Mouse (Mus musculus) neural tube, embryonic 11.5 days (tissue): ENCODE results near the gene Rab43. TPM values are rescaled to one million over a fixed set of nuclear protein-coding genes. Genes with fewer than 3 reads are reported as not detected.
"Not testable (repeated sequence)": the region's sequence is repeated elsewhere in the genome, so short reads cannot be mapped to it uniquely, and the experiment has no call there.

Experiments
- ATAC-seq: fragments of 200-750 bp; cut with Nextera tagmentation; 2 replicates; pipeline ENCODE4 v1.8.0; 2017; ENCODE audit warnings: moderate number of reproducible peaks, mild to moderate bottlenecking, moderate TSS enrichment, moderate library complexity; ENCODE audit not compliant: insufficient read depth, low FRiP score, low TSS enrichment
- DNase-seq: peaks from one replicate; pipeline ENCODE4 v3.0.0-alpha.2; 2015; ENCODE audit warnings: low spot score
- H3K27ac ChIP-seq: fragments of 300-500 bp; sonication (generic); 2 replicates; pipeline ENCODE4 v1.5.1; 2014; ENCODE audit warnings: low read depth, mild to moderate bottlenecking, low read length
- H3K27me3 ChIP-seq: fragments of 300-500 bp; sonication (generic); 2 replicates; pipeline ENCODE4 v1.6.1; 2014; ENCODE audit warnings: mild to moderate bottlenecking, low read length, mixed read lengths; ENCODE audit not compliant: control insufficient read depth, insufficient read depth
- H3K36me3 ChIP-seq: fragments of 300-500 bp; sonication (generic); 2 replicates; pipeline ENCODE4 v1.6.1; 2014; ENCODE audit warnings: mild to moderate bottlenecking, low read length, moderate library complexity, mixed read lengths; ENCODE audit not compliant: control insufficient read depth, insufficient read depth
- H3K4me1 ChIP-seq: fragments of 300-500 bp; sonication (generic); 2 replicates; pipeline ENCODE4 v1.6.1; 2014; ENCODE audit warnings: low read length, mixed read lengths; ENCODE audit not compliant: control insufficient read depth, insufficient read depth
- H3K4me2 ChIP-seq: fragments of 300-500 bp; sonication (generic); 2 replicates; pipeline ENCODE4 v1.6.1; 2014; ENCODE audit warnings: low read depth, mild to moderate bottlenecking, moderate library complexity
- H3K4me3 ChIP-seq: fragments of 300-500 bp; sonication (generic); 2 replicates; pipeline ENCODE4 v1.5.1; 2014; ENCODE audit warnings: low read depth, low read length
- H3K9ac ChIP-seq: fragments of 300-500 bp; sonication (generic); 2 replicates; pipeline ENCODE4 v1.6.1; 2014; ENCODE audit warnings: mild to moderate bottlenecking, low read length
- H3K9me3 ChIP-seq: fragments of 300-500 bp; sonication (generic); 2 replicates; pipeline ENCODE4 v1.6.1; 2016; ENCODE audit warnings: low read length; ENCODE audit not compliant: control insufficient read depth
- WGBS: fragments of 180-500 bp; shearing (Covaris S2); extraction: QIAGEN DNeasy Blood & Tissue Kit; methylation state at CpG from one replicate; pipeline ENCODE4 v1.1.7; 2014; 5-methylcytosine and 5-hydroxymethylcytosine counted together
- polyA plus RNA-seq: library from polyadenylated mRNA; unstranded; fragments of >200 nt; fragmentation: Nextera tagmentation; extraction: Ambion mirVana; gene quantifications from 2 replicates; pipeline ENCODE4 v1.2.1, GENCODE M21; 2014

The Rab43 gene
- polyA plus RNA-seq, 1 experiment from 2014 or later, result 7.9 TPM

DNA sequence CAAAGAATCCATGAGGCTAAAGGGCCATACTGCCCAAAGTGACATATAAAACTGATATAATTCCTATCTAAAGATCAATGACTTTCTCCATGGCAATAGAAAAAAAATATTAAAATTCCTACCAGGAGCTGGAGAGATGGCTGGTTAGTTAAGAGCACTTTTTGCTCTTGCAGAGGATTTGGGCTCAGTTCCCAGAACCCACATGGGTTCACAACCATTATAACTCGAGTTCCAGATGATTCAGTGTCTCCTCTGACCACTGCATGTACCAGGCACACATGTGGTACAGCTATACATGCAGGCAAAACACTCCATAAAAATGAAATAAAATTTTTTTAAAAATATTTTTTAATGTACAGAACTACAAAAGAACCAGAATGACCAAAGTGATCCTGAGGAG lies 37.5 kb downstream of the Rab43 start:
- WGBS, result 37% methylated on average over 1 of the region's 1 CpGs
- H3K4me2 ChIP-seq, result no peak overlapping the region
- no peaks in the 10 kb centered on the region for H3K27me3 ChIP-seq
- ATAC-seq (no peak), DNase-seq (no peak)
- H3K9ac ChIP-seq, result no peak overlapping the region
- H3K4me3 ChIP-seq, result no peak overlapping the region
- no peak overlapping the region for H3K27ac ChIP-seq
- no peaks in the 10 kb centered on the region for H3K36me3 ChIP-seq
- H3K4me1 ChIP-seq, result no peaks in the 10 kb centered on the region
- H3K9me3 ChIP-seq, result no peaks in the 10 kb centered on the region

DNA sequence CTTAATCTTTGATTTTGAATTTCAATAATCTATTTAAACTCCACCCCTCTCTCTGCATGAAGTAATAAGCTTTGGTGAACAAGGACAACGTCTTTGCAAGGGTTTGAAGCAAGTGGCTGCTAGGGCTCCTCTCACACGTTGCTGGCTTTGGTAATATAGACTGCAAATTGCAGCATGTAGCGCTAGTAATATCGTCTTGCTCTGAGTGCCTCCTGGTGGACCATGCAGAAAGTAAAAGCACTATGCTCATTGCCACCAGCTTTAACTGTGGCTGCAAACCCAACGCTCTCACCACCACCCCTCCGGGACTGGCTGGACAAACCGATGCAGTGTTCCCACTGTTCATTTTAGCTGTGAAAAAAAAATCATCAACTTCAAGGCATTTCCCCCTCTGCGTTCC lies 41.3 kb downstream of the Rab43 start:
- H3K9me3 ChIP-seq, result no peaks in the 10 kb centered on the region
- no peak overlapping the region for H3K9ac ChIP-seq
- DNase-seq, result no peak
- no peaks in the 10 kb centered on the region for H3K4me1 ChIP-seq
- no peaks in the 10 kb centered on the region for H3K36me3 ChIP-seq
- no peak for ATAC-seq
- H3K4me3 ChIP-seq, result no peak overlapping the region
- no peaks in the 10 kb centered on the region for H3K27me3 ChIP-seq
- H3K27ac ChIP-seq, result no peak overlapping the region
- WGBS, result 56% methylated on average over 8 of the region's 8 CpGs
- H3K4me2 ChIP-seq, result no peak overlapping the region

DNA sequence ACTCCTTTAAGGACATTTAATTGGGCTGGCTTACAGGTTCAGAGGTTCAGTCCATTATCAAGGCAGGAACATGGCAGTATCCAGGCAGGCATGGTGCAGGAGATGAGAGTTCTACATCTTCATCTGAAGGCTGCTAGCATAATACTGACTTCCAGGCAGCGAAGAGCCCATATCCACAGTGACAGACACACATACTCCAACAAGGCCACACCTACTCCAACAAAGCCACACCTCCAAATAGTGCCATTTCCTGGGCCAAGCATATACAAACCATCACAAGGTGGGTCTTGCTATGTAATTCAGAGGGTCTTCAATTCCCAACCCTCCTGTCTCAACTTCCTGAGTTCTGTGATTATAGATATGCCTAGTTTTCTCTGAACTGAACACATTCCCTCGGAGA lies 47.7 kb downstream of the Rab43 start:
- H3K4me1 ChIP-seq, result not testable (repeated sequence)
- WGBS, result 93% methylated on average over 2 of the region's 2 CpGs

DNA sequence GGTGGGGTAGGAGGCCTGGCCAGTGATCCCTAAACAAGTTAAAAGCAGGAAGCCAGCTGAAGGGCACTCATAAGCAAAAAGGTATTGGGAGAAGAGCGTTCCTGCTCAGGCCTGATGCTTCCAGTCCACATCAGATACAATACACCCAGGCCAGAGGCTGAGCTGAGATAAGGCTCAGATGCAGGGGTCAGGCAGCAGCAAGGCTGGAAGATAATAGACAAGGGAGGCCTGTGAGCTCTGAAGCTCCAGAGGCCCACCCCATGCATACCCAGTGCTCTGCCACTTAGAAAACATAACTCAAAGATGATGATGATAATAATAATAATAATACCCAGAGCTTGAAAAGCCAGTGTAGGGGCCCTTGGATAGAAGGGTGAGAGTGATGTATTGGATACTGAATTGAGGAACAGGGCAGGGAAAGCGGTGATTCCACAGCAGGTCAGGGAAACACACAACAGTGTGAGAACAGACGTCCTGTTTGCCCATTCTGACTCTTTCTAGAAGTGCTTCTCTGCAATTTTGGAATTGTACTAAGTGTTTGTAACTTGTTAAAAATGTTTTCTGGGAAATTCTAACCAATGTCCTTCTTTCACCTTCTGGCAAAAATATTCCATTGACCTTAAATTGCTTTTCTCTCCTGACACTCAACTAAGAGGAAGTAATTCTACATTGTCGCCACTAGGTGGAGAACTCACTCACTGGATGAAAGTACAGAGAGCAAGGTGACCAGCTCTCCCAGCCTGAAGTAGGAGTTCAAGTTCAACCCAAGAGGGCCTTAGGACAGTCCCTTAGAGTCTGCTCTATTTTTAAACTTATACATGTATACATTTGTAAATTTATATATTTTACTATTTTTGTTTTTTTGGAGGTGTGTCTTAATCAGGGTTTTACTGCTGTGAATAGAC lies 48.3 kb downstream of the Rab43 start:
- Histone ChIP-seq H3K27ac (no peak overlapping the region), H3K9me3 (no peaks in the 10 kb centered on the region), H3K27me3 (no peaks in the 10 kb centered on the region), H3K36me3 (no peaks in the 10 kb centered on the region), H3K4me3 (no peak overlapping the region), H3K9ac (no peak overlapping the region), H3K4me1 (no peaks in the 10 kb centered on the region), H3K4me2 (no peak overlapping the region)
- DNase-seq (no peak), ATAC-seq (no peak)
- WGBS, result 68% methylated on average over 4 of the region's 4 CpGs

More for the DNA sequence above, 47.7 kb downstream of the Rab43 start:
- not testable (repeated sequence) for H3K36me3 ChIP-seq, ATAC-seq, H3K27ac ChIP-seq, H3K4me3 ChIP-seq, H3K9me3 ChIP-seq, H3K27me3 ChIP-seq, DNase-seq, H3K9ac ChIP-seq, H3K4me2 ChIP-seq

DNA sequence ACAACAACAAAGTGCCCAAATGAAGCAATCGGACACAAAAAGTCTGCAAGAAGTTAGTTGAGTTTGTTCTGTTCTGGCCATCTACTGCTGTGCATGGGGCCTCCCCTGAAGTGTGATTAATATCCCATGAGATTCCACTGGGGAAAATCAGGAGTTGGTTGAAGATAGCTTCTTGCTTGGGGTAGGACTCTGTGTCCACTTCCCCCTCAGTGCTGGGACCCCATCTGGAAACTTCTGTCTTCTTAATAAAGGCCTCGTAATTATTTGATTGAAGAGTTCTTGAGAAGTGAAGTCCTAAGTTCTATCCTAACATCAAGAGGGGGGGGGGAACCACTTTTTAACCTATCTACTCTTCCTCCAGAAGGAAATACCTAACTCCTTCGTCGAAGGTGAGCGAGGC lies 49.8 kb downstream of the Rab43 start:
- H3K27ac ChIP-seq, result no peak overlapping the region
- H3K4me1 ChIP-seq, result no peaks in the 10 kb centered on the region
- H3K9ac ChIP-seq, result no peak overlapping the region
- 86% methylated on average over 5 of the region's 5 CpGs for WGBS
- H3K27me3 ChIP-seq, result no peaks in the 10 kb centered on the region
- no peaks in the 10 kb centered on the region for H3K9me3 ChIP-seq
- no peaks in the 10 kb centered on the region for H3K36me3 ChIP-seq
- H3K4me3 ChIP-seq, result no peak overlapping the region
- DNase-seq (no peak), ATAC-seq (no peak)
- no peak overlapping the region for H3K4me2 ChIP-seq

DNA sequence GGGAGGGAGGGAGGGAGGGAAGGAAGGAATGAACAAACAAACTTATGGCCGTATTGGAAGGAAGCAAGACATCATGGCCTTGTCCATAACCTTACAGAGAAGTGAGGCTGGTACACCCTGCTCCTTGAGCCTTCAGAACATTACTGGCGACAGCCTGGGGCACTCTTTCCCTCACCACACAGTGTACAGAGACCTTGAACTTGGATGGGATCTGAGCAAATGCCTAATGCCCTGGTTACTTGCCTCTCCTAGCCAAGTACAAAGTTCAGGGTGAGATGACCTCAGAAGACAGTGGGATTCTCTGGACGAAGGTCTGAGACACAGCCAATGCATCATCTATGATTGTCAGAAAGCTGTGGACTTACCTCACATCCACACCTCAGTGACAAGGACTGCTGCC lies 52.1 kb downstream of the Rab43 start:
- Histone ChIP-seq H3K4me3 (no peak overlapping the region), H3K9ac (no peak overlapping the region), H3K36me3 (peaks cover 4% of the 10 kb centered on the region; the same call in 1 of the 2 replicates), H3K9me3 (no peaks in the 10 kb centered on the region), H3K4me2 (no peak overlapping the region), H3K27me3 (no peaks in the 10 kb centered on the region), H3K27ac (no peak overlapping the region), H3K4me1 (no peaks in the 10 kb centered on the region)
- DNase-seq (no peak), ATAC-seq (no peak)
- 73% methylated on average over 3 of the region's 3 CpGs for WGBS

DNA sequence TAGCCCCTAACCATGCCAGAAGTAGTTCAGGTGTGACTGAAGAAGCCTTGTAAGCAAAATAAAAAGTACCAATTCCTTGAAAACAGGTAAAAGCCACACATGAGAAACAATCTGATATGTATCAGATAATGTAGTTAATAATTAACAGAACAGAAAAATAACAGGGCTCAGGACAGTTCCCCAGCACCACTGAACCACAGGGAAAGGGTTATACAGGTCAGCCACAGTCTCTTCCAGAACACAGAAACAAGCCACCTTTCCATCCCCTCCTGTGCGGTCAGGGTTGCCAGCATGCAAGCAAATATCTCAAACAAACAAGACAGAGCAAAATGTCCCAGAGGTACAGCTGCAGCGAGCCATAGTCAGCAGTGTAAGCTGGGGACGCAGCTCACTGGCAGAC lies 52.6 kb downstream of the Rab43 start:
- no peak for ATAC-seq
- peaks cover 4% of the 10 kb centered on the region; the same call in 1 of the 2 replicates for H3K36me3 ChIP-seq
- H3K4me1 ChIP-seq, result no peaks in the 10 kb centered on the region
- no peaks in the 10 kb centered on the region for H3K9me3 ChIP-seq
- H3K27me3 ChIP-seq, result no peaks in the 10 kb centered on the region
- H3K27ac ChIP-seq, result no peak overlapping the region
- no peak overlapping the region for H3K4me3 ChIP-seq
- H3K4me2 ChIP-seq, result no peak overlapping the region
- H3K9ac ChIP-seq, result no peak overlapping the region
- DNase-seq, result no peak
- WGBS, result 78% methylated on average over 3 of the region's 3 CpGs

DNA sequence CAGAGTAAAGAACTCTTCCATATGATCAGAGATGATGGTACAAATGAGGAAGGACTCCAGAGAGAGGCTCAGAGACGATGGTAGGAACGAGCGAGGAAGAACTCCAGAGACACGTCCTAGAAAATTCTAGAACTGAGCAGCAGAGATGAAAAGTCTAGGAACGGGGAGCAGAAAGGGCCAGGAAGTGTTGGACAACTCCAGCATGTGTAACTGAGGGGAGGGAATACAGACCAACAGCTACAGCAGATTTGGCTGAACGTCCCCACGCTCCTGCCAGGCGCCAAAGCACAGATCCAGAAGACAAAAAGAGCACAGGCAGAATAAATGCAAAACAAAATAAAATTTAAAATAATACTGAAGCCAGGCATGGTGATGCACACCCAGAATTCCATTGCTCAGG lies 55.1 kb downstream of the Rab43 start:
- Histone ChIP-seq H3K9me3 (no peaks in the 10 kb centered on the region), H3K4me1 (no peaks in the 10 kb centered on the region), H3K9ac (no peak overlapping the region), H3K36me3 (peaks cover 4% of the 10 kb centered on the region; the same call in 1 of the 2 replicates), H3K4me2 (no peak overlapping the region), H3K27ac (no peak overlapping the region), H3K27me3 (no peaks in the 10 kb centered on the region), H3K4me3 (no peak overlapping the region)
- ATAC-seq, result no peak
- DNase-seq, result no peak
- WGBS, result 87% methylated on average over 8 of the region's 8 CpGs

DNA sequence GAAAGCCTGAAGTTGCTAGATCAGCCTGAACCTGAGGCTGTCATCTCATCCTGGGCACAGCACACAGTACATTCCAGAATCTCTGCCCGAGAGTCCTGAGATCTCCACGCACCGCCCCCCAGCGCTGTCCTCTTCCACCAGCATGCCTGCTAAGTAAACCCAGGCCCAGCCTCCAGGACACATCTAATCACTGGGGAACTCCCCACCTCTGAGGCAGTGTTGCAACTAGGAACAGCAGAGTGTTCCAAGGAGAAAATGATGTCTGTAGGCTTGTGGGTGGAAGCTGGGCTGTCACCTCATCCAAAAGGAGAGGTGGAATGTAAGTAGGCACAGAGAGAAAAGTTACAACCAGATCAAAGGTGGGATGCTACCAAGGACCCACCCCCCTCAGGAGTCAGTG lies 56.8 kb downstream of the Rab43 start:
- WGBS, result 97% methylated on average over 4 of the region's 4 CpGs
- no peak overlapping the region for H3K9ac ChIP-seq
- H3K4me3 ChIP-seq, result no peak overlapping the region
- no peak for DNase-seq
- no peak overlapping the region for H3K4me2 ChIP-seq
- H3K27ac ChIP-seq, result no peak overlapping the region
- H3K9me3 ChIP-seq, result no peaks in the 10 kb centered on the region
- ATAC-seq, result no peak
- no peaks in the 10 kb centered on the region for H3K4me1 ChIP-seq
- H3K36me3 ChIP-seq, result peaks cover 4% of the 10 kb centered on the region; the same call in 1 of the 2 replicates
- no peaks in the 10 kb centered on the region for H3K27me3 ChIP-seq
